Mouse (Mus musculus): ENCODE measurements around the gene Gm11444.

Gm11444 gene

DNA sequence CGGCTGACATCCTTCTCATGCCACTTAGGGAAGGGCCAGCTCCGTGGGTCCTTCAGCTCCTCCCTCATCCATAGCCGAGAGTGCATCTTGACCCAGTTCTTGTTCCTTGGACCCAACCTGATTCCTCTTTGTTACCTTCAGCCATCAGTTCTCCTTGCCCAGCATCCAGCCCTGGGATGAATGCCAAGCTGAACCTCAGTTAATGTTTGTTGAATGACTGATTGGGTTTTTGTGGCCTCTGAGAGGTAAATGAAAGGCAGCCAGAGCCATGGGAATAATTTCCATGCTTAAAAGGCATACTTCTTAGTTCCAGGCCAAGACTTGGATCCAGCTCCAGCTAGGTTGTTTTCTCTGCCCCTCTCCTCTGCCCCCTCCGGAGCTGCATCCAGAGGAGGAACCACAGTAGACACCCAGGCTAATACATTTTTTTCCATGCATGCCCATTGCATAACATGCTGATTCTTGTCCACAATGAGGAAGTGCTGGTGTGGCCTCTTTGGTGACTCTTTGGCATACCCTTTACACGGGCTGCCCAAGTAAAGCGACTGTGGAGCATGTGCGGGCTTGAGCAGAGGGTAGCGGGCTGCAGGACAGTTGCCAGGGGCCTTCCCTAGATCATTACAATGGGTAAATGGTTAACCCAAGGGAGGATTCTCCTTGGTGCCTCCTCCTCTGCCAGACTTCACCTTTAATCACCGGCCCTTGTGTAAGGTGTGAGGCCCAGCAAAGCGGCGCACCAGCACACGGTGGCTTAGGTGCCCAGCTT, 37.7 kb downstream of the Gm11444 start:
- no peak for DNase-seq

- DNase-seq = no peak
Observed at GRCm38 (mm10) chr11:85811676-85812075, 38.5 kb downstream of the Gm11444 start.

DNA sequence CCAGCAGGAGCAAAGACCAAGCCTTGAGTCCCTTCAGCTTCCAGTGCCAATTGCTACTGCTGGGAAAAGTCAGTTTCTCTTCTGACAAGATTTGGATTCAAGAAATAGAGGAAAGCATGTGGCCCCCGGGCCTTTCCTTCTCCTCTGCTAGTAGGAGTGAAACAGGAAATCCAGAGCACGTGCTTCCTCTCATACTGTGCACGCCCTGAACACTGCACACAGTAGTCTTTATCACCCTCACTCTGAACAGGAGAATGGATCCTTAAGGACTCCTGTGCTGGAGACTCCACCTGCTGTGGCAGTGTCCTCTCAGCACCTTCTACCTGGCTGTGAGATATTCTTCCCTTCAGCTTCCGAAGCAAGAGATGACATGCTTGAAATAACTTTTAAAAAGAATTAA, 38.9 kb downstream of the Gm11444 start:
- no peak for DNase-seq

DNA sequence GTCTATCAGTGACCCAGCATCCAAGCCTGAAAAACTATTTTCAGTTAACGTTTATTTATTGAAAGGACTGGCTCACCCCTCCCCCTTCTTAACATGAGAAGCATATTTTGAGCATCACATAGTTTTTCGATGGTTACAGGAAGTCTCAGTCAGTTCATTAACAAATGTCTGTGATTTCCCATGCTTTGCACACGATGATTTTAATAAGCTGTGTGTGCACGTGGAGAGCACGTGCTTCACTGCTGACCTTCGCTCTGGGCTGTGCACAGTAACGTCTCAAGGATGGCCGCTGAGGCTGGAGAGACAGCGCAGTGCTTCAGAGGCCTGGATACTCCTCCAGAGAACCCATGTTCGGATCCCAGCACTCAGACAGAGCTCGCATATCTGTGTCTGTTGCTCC, 42.8 kb downstream of the Gm11444 start:
- DNase-seq = no peak

DNA sequence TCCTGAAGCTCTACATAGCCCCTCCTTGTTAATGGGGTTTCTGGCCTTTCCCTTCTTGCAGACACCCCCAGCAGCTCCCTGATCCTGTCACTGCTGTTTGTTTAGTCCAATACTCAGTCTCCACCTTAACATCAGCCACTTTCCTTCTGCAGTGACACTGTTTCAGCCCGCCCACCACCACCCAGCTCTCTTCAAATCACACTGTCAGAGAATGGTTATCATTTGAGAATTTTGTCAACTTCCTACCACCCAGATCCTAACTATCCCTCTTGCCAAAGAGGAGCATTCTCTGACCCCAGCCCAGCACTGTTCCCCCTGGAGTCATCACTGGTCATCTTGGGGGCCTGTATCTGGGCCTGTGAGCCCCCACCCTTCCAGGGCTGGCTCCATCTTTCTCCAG, 44.4 kb downstream of the Gm11444 start:
- DNase-seq = no peak

DNA sequence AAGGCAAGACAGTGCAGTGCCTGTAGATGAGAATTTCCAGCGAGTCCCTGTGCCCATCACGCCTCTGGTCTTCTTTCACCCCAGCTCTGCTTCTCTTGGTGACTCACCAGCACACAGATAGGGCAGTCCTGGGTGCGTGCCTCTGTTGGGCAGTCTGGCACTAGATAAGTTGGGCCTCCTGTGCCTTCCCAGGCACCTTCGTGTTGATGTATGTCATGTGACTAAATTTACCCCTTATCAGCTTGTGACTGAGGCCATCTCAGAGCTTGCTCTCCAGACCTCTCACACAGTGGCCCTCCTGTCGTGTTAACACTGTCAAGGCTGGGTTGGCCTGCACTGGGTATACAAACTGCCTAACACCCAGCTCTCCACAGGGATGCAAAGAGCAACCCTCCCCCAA, 46.1 kb downstream of the Gm11444 start:
- peak; percentile 91 for DNase-seq

DNA sequence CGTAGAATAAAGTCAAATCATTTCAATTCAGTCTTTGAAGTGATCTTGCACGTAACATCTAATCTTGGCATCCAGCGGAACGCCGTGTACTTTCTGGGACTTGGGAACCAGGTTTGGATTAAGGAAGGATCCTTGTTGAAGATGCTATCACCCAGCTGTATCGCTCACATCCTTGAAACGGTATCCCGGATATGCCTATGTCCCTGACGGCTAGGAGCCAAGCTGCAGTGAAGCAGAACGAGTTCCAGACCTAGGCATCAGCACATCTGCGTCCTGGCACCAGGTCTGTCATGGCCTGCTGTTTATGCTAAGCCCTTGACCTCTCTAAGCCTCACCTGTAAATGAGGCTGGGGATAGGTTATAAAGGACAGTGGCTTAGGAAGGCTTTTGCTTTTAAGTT, 49.8 kb downstream of the Gm11444 start:
- no peak for DNase-seq

- peak; percentile 87 for DNase-seq
Observed at GRCm38 (mm10) chr11:85799856-85800255, 50.3 kb downstream of the Gm11444 start.

GRCm38 (mm10) chr11:85799456-85799855, 50.7 kb downstream of the Gm11444 start:
- DNase-seq = peak; percentile 84

Data from liver (tissue).